Mouse (Mus musculus) embryonic facial prominence, embryonic 11.5 days (tissue): ENCODE data around the gene Pex10. TPM values are rescaled to one million over a fixed set of nuclear protein-coding genes. Genes with fewer than 3 reads are reported as not detected.

ENCODE experiments used
- ATAC-seq: fragments of 200-750 bp; cut with Nextera tagmentation; replicated peaks from 2 replicates; pipeline ENCODE4 v1.8.0; 2017; ENCODE audit warnings: low read depth; ENCODE audit not compliant: insufficient number of reproducible peaks, low FRiP score, low TSS enrichment
- DNase-seq: peaks from one replicate; pipeline ENCODE4 v3.0.0-alpha.2; 2015; ENCODE audit warnings: low spot score
- H3K27ac ChIP-seq: fragments of 300-500 bp; sonication (generic); replicated peaks from 2 replicates; pipeline ENCODE4 v1.5.1; 2014; ENCODE audit warnings: mild to moderate bottlenecking, low read depth, low read length, control low read depth
- H3K27me3 ChIP-seq: fragments of 300-500 bp; sonication (generic); 2 replicates; pipeline ENCODE4 v1.6.1; 2014; ENCODE audit warnings: mild to moderate bottlenecking, low read length, moderate library complexity, mixed read lengths; ENCODE audit not compliant: control insufficient read depth, insufficient read depth
- H3K36me3 ChIP-seq: fragments of 300-500 bp; sonication (generic); replicated peaks from 2 replicates; pipeline ENCODE4 v1.6.1; 2014; ENCODE audit warnings: low read depth, mild to moderate bottlenecking, low read length, moderate library complexity, mixed read lengths; ENCODE audit not compliant: control insufficient read depth, insufficient read depth
- H3K4me1 ChIP-seq: fragments of 300-500 bp; sonication (generic); 2 replicates; pipeline ENCODE4 v1.6.1; 2014; ENCODE audit warnings: low read length, mixed read lengths; ENCODE audit not compliant: control insufficient read depth, insufficient read depth
- H3K4me2 ChIP-seq: fragments of 300-500 bp; sonication (generic); 2 replicates; pipeline ENCODE4 v1.6.1; 2014; ENCODE audit warnings: low read depth, mild to moderate bottlenecking, control low read depth, low read length, moderate library complexity
- H3K4me3 ChIP-seq: fragments of 300-500 bp; sonication (generic); 2 replicates; pipeline ENCODE4 v1.5.1; 2014; ENCODE audit warnings: low read depth, low read length, control low read depth
- H3K9ac ChIP-seq: fragments of 300-500 bp; sonication (generic); replicated peaks from 2 replicates; pipeline ENCODE4 v1.6.1; 2014; ENCODE audit warnings: mild to moderate bottlenecking, control low read depth, low read length
- H3K9me3 ChIP-seq: fragments of 300-500 bp; sonication (generic); replicated peaks from 2 replicates; pipeline ENCODE4 v1.6.1; 2016; ENCODE audit warnings: mild to moderate bottlenecking, low read length, inconsistent platforms, mixed read lengths; ENCODE audit not compliant: control insufficient read depth
- WGBS: fragments of 180-500 bp; shearing (Covaris S2); extraction: QIAGEN DNeasy Blood & Tissue Kit; methylation state at CpG from one replicate; pipeline ENCODE4 v1.1.7; 2014; 5-methylcytosine and 5-hydroxymethylcytosine counted together
- polyA plus RNA-seq: library from polyadenylated mRNA; unstranded; fragments of >200 nt; fragmentation: Nextera tagmentation; extraction: Ambion mirVana; gene quantifications from 2 replicates; pipeline ENCODE4 v1.2.1, GENCODE M21; 2014

Gene Pex10
- polyA plus RNA-seq, 1 experiment from 2014 or later = 7.4 TPM

DNA sequence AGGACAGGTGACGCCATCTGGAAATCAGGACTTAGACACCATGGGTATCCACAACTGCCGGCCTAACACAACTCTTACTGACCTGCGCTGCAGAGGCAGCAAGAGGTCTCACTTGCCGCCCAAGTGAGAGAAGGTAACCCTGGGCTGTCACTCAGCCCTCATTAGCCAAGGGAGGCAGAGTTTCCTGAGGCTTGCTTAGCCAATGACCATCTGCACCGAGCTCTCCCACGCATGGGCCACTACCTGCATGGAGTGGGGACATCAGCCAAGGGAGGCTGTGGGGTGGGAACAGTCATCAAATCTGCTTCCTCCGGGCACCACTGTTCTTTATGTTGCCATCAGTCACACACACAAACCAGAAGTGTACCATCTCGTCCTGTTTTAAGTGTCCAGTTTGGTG, 29.2 kb downstream of the Pex10 start:
- Histone ChIP-seq H3K4me3 (no peak overlapping the region), H3K4me2 (no peak overlapping the region), H3K27ac (no peak overlapping the region), H3K9ac (no peak overlapping the region; the same call in 1 of the 2 replicates), H3K36me3 (no peaks in the 10 kb centered on the region), H3K4me1 (no peaks in the 10 kb centered on the region), H3K27me3 (no peaks in the 10 kb centered on the region), H3K9me3 (no peaks in the 10 kb centered on the region)
- ATAC-seq (no peak), DNase-seq (no peak)
- 87% methylated on average over 8 of the region's 8 CpGs for WGBS

DNA sequence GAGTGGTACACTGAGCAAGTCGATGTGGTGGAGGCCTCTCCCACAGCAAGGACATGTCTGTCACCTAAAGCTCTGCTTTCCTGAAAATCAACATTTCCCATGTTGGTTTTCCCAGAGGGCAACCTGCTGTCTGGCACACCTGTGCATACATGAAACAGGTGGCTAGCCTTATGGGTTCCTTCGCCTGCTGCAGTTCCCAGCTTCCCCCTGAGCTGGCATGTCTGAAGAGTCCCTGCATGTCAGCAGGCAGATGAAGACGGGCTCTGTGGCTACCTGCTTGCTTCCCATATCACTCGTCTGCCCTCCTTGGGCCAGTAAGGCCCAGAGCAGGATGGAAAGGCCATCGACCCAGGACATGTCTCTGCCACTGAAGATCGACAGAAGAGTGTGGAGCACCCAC, 30.6 kb downstream of the Pex10 start:
- H3K4me2 ChIP-seq = no peak overlapping the region
- H3K27ac ChIP-seq = no peak overlapping the region
- no peaks in the 10 kb centered on the region for H3K9me3 ChIP-seq
- no peaks in the 10 kb centered on the region for H3K4me1 ChIP-seq
- 91% methylated on average over 6 of the region's 6 CpGs for WGBS
- H3K9ac ChIP-seq = no peak overlapping the region
- no peak overlapping the region for H3K4me3 ChIP-seq
- DNase-seq (no peak), ATAC-seq (no peak)
- no peaks in the 10 kb centered on the region for H3K27me3 ChIP-seq
- H3K36me3 ChIP-seq = no peaks in the 10 kb centered on the region

DNA sequence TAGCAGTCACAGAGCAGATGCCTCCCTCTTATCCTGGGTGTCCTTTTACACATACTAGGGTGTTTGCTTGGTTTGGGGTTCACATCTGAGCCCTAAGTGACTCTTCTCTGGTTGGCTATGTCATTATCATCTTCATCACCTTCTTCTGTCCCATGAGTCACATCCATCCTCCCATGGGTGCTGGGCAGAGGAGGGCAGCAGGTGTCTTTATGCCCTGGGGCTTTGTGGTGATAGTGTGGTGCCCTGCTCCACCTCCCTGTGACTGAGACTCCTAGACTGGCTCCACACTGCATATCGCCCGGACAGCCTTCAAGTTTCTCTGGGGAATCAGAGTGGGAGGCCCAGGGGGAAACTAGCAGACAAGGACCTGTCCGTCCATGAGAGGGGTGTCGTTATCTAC, 31.8 kb downstream of the Pex10 start:
- Histone ChIP-seq H3K9me3 (no peaks in the 10 kb centered on the region), H3K4me2 (no peak overlapping the region), H3K4me1 (no peaks in the 10 kb centered on the region), H3K27me3 (no peaks in the 10 kb centered on the region), H3K27ac (no peak overlapping the region), H3K9ac (no peak overlapping the region), H3K36me3 (no peaks in the 10 kb centered on the region), H3K4me3 (no peak overlapping the region)
- 80% methylated on average over 4 of the region's 4 CpGs for WGBS
- ATAC-seq (no peak), DNase-seq (no peak)

DNA sequence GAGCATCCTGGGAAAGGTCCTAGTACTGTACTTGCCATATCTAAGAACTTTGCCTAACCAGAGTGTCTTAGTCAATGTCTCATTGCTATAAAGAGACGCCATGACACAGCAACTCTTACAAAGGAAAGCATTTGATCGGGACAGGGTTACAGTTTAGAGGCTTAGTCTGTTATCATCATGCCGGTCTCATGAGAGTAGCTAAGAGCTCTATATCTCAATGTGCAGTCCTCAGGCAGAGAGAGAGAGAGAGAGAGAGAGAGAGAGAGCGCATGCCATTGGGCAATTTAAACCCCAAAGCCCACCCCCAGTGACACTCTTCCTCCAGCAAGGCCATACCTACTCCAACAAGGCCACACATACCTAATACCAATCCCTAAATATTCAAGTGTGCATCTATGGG, 41.1 kb downstream of the Pex10 start:
- Histone ChIP-seq H3K36me3 (no peaks in the 10 kb centered on the region), H3K4me3 (no peak overlapping the region), H3K4me1 (no peaks in the 10 kb centered on the region), H3K4me2 (no peak overlapping the region), H3K27me3 (no peaks in the 10 kb centered on the region), H3K9ac (no peak overlapping the region), H3K9me3 (no peaks in the 10 kb centered on the region), H3K27ac (no peak overlapping the region)
- ATAC-seq (no peak), DNase-seq (no peak)
- WGBS = 91% methylated on average over 4 of the region's 4 CpGs

DNA sequence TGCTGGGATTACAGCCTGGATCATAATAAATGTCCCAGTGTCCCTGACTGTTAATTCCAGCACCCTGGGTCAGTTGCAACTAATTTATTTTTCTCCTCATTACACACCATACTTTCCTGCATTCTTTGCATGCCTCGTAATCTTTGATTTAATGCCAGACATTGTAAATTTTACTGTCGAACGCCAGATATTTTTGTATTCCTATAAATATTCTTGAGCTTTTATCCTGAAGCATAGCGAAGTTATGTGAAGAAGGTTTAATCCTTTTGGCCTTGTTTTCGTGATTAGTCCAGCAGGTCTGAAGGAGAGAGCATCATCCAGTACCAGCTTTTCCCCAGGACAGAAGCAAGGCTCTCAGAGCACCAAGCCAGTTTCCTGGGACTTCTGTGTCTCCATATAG, 42.7 kb downstream of the Pex10 start:
- Histone ChIP-seq H3K4me2 (no peak overlapping the region), H3K27me3 (no peaks in the 10 kb centered on the region), H3K4me1 (no peaks in the 10 kb centered on the region; the same call in 1 of the 2 replicates), H3K9me3 (no peaks in the 10 kb centered on the region), H3K27ac (no peak overlapping the region), H3K36me3 (no peaks in the 10 kb centered on the region), H3K4me3 (no peak overlapping the region), H3K9ac (no peak overlapping the region)
- no peak for DNase-seq
- no peak for ATAC-seq
- 84% methylated on average over 5 of the region's 5 CpGs for WGBS

DNA sequence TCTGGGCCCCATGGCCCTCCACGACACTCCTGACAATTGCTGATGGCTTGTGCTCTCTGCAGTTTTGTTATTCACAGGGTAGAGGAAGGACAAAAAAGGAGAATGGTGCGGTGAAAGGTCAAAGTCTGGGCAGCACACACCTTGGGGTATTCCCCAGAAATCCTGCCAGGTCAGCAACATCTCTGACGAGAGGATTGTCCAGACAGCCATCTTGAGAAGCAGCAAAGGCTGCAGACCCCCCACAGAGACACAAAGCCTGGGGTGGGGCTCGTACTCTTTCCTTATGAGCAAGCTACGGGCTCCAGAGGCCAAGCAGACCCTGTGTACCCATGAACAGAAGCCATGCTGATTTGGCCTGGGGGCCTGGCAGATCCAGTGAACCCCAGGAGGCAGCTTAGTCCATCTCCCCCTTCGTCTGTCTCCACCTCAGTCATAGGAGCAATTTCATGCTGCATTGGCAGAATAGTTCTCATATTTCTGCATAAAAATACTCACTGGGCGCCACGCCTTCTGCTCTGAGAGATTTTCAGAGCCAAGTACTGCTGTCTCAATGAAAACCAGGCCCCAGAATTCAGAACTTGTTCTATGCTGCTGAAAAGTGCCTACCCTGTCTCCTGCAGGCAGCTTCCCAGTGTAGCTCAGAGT, 47.1 kb downstream of the Pex10 start:
- H3K27ac ChIP-seq = no peak overlapping the region
- H3K4me1 ChIP-seq = no peaks in the 10 kb centered on the region; the same call in 1 of the 2 replicates
- H3K36me3 ChIP-seq = no peaks in the 10 kb centered on the region
- no peak overlapping the region for H3K4me2 ChIP-seq
- no peak for DNase-seq
- no peak overlapping the region for H3K4me3 ChIP-seq
- ATAC-seq = no peak
- no peaks in the 10 kb centered on the region for H3K9me3 ChIP-seq
- H3K9ac ChIP-seq = no peak overlapping the region
- H3K27me3 ChIP-seq = no peaks in the 10 kb centered on the region
- WGBS = 67% methylated on average over 8 of the region's 8 CpGs

DNA sequence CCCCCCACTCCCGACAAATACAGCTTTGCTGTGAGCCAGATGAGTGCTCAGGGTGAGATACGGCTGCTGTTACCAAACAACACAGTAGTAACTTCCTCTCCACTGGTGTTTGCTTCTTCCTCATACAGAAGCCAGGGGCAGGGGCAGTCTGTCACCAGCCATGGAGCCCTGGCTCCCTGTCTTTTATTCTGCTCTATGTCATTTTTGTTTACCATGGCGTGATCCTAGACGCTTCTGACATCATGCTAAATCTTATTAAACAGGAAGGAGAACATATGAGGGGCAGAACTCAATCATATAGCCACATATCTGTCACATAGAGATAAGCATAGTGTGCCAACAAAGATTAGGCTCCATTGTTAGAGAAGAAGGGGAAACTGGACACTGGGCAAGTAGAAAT, 49.8 kb downstream of the Pex10 start:
- ATAC-seq (no peak), DNase-seq (no peak)
- Histone ChIP-seq H3K36me3 (no peaks in the 10 kb centered on the region), H3K27ac (no peak overlapping the region), H3K9me3 (no peaks in the 10 kb centered on the region), H3K4me2 (no peak overlapping the region), H3K27me3 (no peaks in the 10 kb centered on the region), H3K9ac (no peak overlapping the region), H3K4me3 (no peak overlapping the region), H3K4me1 (no peaks in the 10 kb centered on the region; the same call in 1 of the 2 replicates)
- WGBS = 73% methylated on average over 4 of the region's 4 CpGs

DNA sequence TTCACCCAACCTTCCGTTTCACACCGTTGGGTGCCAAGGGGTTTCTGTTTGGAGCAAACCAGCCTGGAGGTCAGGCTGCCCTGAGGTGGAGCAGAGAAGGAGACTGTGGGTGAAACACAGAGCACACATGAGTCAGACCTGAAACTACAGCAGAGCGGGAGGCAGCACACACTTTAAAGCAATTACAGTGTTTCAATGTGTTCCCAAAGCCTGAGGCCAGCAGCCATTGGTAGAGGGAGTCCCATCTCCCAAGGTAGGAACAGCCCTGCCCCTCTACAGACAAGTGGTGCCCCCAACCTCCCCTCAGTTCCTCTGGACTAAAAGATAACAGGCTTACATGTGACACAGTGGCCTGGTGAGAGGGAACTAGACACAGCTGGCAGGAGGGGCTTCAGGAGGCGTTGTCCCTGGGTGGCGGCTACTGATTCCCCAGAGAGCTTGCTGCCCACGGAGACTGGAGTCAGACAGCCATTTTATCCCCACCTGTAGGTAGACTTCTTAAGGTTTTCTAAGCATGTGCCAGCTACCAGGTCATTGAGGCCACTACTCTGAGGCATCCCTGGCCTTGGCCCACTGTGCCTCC, 50.7 kb downstream of the Pex10 start:
- Histone ChIP-seq H3K4me1 (peaks cover 2% of the 10 kb centered on the region; the same call in 1 of the 2 replicates), H3K36me3 (no peaks in the 10 kb centered on the region), H3K27ac (no peak overlapping the region), H3K9me3 (no peaks in the 10 kb centered on the region), H3K4me3 (no peak overlapping the region), H3K27me3 (no peaks in the 10 kb centered on the region), H3K9ac (no peak overlapping the region), H3K4me2 (no peak overlapping the region)
- ATAC-seq (no peak), DNase-seq (no peak)
- WGBS = 68% methylated on average over 6 of the region's 6 CpGs
